Mouse (Mus musculus): ENCODE data around the gene Scube1.

Gene Scube1

DNA sequence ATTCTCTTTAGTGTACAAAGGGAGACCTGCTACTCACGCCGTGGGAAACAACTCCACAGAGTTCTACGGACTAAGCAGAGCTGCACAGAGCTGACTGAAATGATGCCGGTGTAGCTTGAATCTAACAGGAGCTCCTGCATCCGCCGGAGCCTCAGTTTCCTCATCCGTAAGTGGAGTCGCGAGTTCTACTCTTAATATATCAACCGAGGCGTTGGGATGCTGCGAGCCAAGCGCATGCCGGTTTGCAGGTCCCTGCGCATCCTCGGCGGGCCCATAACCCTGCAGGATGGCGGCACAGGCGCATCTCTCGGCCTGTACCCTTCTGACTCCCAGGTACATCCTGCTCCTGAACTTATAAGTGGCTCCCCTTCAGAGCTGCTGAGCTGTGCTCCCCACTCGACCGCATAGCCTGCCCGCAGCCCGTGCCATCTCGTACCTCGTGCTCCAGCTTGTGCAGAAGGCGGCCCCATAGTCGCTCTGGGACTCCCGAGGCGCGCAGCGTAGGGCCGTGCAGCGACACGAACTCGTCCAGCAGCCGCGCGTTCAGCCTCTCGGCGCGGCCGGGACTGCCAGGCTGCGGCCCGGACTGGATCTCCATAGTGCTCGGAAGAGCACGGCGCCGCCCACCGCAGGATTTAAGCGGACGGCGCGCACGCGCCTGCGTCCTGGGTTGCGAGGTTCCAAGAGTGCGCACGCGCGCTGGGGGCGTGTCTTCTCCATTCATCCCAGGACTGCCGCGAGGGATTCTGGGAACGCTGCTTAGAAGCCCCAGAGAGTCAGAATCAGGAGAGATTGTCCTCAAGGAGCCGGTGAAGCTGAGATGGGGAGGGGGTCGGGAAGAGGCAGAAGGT lies 130.1 kb downstream of the Scube1 start, which contains the start of gene Ttll12:
TSS of gene Ttll12 (minus strand) at position 645 of the 851 bp plus-strand sequence.
- DNase-seq (ENCODE audit: low spot score) = peak; percentile 96

DNA sequence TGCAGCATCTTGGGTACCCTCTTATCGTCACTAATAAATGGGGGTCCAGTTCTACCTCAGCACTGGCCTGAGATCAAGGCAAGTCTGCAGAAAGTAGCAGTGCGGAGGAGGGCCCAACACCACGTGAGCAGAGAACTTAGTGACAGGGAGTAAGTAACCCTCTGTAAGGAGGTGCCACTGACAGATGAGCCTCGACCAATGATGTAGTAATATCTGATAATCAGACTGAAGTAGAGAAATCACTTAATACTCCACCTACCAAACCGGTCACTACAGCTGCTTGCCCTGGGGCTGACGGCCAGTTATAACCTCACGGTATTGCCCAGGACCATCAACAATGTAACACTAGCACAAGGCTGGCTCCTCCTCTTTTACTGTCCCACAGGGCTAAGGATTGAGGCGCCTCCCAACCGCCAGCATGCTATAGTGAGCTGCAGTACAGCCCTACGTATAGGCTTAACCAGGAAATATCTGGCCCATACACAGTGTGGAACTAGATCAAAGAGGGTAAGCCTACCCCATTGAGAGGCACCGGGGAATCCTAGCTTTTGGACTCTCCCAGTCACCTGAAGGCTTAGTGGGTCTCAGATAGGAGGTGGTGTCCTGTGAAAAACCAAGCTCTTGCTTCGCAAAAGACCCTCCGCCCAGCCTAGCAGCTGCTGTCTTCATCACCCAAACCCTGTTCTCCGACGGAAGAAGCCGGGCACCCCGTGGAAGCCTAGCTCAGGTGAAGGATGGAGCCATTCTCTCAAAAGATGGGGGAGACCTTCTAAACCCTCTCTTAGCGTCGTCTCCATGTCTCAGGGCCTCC lies 130.9 kb downstream of the Scube1 start:
- peak; percentile 33 for DNase-seq (ENCODE audit: low spot score)

DNA sequence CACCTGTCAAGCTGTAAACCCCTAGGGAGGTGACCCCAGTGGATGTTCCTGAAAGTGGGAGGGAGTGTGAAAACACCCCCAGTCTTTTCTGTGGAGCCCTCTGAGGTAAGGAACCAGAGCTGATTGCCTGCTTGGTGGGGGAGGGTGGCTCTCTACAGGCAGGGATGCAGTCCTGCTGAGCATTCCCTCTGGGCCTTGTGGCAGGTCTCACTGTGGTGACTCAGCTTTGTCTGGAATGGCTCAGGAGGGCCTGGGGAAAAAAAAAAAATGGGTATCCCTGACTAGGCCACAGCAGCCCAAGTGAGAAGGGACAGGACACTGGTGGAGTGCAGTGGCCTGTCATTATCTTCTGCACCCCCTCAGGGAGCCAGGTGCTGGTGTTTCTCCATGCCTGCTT lies 131.6 kb downstream of the Scube1 start:
- no peak for DNase-seq (ENCODE audit: low spot score)

- no peak for DNase-seq (ENCODE audit: low spot score)
Measured at GRCm38 (mm10) chr15:83592260-83593188, 132.3 kb downstream of the Scube1 start.

GRCm38 (mm10) chr15:83591758-83592157 lies 133.1 kb downstream of the Scube1 start:
- no peak for DNase-seq (ENCODE audit: low spot score)

DNA sequence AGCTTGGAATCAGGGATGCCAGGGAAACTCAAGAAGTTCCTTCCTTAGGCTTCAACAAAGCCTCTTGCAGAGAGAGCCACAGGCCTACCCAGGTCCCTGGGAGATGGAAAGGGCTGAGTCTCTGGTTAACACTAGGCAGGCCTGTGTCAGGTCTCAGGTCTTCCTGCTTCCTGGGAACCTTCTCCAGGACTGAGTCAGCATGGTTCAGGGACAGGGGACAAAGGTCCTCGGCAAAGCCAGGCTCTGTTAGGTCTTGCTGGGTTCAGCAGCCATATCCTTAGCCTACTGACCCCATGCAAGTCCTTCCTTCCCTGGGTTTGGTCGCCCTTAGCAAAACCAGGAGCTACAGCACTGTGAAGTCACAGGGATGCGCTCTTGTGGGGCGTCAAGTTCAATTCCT lies 134.0 kb downstream of the Scube1 start:
- no peak for DNase-seq (ENCODE audit: low spot score)

DNA sequence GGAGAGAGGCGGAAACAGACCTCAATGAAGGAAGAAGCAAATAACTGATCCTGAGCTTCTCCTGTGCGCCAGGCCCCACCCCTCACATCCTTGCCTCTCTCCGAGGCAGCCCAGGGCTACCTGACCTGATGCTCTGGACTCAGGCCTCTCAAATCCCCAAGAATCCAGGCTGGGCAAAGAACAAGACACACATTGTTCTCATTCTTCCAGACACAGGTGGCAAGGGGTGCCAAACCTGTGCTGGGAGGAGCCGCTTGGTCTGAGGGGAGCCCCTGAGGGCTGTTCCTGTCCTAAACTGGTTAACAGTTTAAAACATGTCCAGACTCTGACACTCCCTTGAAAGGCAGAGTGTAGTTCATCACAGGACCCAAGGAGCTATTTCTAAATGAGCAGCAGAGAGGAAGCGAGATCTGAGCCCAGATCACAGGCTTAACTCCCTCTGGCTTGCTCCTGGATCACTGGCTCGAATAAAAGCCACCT lies 140.0 kb downstream of the Scube1 start:
- no peak for DNase-seq (ENCODE audit: low spot score)

GRCm38 (mm10) chr15:83583419-83584156 lies 141.2 kb downstream of the Scube1 start:
- peak; percentile 72 for DNase-seq (ENCODE audit: low spot score)

DNA sequence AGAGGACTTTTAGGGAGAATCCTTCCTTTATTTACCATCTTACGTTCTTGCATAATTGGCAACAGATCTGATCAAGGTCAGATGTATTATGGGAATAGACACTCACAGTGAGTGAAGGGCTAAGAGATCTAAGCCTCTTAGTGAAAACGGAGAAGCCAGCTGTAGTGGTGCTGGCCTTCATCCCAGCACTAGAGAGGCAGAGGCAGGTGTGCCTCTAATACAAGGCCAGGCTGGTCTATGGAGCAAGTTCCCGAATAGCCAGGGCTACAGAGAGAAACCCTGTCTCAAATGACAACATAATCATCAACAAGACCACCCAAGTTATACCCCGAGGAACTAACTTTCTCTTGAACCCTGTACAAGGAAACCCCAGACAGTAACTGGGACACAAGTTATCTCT lies 141.9 kb downstream of the Scube1 start:
- DNase-seq (ENCODE audit: low spot score) = no peak

- no peak for DNase-seq (ENCODE audit: low spot score)
Measured at GRCm38 (mm10) chr15:83576651-83577050, 148.2 kb downstream of the Scube1 start.

DNA sequence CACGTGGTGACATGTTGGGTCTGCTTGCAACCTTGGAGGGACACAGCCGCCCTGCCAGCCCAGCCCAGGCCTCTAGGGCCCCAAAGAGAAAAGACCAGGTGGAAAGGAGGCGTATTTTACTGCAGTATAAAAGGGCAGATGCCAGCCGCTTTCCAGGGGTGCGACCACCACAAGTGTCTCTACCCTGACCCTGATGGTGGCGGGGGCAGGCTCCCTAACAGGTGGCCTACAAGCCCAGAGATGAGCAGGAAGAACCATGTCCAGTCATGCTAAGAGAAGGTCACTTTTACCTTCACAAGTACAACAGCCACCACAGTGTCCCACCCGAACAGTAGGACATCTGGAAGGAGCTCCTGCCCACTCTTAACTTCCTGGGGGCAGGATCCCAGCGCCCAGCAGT lies 149.3 kb downstream of the Scube1 start:
- no peak for DNase-seq (ENCODE audit: low spot score)

DNA sequence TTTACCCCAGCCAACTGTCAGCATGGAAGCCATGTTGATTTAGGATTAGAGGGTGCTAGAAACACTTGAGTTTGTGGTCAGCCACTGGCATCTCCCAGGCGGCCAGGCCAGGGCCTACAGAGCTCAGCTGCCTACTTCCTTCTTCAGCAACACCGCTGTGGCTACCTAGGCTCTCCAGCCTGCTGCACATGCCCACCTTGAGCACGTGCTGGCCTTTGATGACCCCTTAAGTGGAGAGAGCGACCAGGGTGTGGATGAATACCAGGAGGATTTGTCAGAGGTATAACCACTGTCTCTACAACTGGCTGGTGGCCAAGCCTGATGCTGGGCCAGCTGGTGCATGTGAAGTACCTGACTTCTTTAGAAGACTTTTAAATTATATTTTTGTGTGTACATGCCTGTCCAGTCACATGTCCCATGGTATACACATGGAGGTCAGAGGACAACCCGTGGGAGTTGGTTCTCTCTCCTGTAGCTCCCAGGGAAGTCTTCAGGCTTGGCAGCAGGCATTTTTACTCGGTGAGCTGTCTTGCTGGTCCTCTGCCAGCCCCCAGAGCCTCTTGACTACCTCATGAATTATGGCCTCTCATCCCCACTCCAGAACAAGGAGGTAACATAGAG lies 150.0 kb downstream of the Scube1 start:
- DNase-seq (ENCODE audit: low spot score) = peak; percentile 81

GRCm38 (mm10) chr15:83573606-83574005 lies 151.2 kb downstream of the Scube1 start:
- no peak for DNase-seq (ENCODE audit: low spot score)

DNA sequence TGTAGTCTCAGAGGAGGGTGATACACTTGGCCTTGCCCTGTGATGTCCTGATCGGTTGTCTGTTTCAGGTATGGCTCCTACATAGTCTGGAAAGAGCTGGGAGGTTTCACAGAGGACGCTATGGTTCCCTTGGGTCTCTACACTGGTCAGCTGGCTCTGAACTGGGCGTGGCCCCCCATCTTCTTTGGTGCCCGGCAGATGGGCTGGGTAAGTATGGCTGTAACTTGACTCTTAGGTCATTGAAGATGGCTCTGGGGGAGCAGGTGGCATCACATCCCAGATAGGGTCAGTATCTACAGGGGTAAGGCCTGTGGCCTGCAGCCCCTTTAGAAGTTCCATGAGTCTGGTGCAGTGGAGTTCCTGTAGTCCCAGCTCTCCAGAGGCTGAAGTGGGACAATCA lies 152.7 kb downstream of the Scube1 start:
- no peak for DNase-seq (ENCODE audit: low spot score)

GRCm38 (mm10) chr15:83571636-83572035 lies 153.2 kb downstream of the Scube1 start:
- DNase-seq (ENCODE audit: low spot score) = peak; percentile 99

DNA sequence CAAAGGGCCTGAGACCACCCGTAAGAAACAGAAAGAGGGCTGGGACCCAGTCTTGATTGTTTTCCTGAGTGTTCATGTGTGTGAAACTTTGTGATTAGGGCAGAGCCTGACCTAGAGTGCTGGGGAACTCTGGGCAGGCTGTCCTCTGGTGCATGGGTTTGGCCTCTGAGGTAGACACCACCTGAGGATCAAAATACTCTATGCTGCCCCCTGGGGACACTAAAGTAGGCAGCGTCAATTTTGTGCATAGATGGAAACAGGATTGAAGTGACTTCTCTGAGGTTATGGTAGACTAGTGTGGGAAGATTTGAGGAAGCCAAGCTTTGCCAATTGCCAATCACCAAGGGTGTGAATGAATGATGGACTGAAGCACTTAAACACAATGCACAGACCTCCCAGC lies 154.2 kb downstream of the Scube1 start:
- DNase-seq (ENCODE audit: low spot score) = no peak

DNA sequence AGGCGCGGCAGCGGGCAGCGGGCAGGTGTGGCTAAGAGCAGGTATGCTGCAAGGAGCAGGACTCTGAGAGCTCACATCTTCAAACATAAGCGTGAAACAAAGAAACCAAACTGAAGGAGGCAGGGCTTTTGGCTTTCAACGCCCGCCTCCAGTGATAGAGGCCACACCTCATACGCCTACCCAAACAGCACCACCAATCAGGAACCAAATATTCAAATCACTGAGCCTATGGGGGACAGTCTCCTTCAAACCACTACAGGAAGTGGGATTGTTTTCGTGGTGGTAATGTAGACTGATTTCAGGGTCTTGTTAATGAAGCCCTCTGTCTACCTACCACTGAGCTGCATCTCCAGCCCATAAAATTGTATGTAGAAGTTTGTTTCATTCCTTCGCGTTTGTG lies 155.1 kb downstream of the Scube1 start:
- no peak for DNase-seq (ENCODE audit: low spot score)

DNA sequence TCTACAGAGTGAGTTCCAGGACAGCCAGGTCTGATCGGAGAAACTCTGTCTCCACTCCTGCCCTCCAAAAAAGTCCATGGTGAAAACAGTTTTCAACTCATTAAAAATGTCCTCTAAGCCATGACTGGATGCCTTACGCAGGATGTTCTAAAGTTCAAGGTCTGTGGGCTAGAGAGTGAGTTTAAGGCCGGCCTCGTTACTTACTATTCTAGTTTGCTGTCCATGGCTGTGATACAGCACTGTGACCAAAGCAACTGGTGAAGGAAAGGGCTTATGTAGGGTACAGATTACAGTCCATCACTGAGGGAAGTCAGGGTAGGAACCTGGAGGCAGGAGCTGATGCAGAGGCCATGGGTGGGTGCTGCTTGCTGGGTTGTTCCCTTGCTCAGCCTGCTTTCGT lies 156.3 kb downstream of the Scube1 start:
- DNase-seq (ENCODE audit: low spot score) = no peak

DNA sequence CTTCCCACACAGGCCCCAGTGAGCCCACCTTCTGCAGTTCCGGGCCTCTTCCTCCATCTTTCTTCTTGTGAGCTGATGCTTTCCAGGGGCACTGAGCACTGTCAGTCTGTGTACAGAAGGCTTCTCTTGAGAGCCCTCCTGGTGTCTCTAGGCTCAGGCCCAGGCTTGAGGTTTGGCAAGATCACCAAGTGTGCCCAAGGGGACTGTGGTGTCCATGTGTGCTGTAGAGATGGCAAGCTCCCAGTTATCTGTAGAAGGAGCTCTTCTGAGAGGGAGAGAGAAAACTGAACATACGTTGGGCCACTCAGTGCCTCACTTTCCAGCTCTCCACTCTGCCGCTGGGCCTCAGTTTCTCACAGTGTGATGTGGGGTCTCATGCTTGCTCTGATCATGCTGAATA lies 157.1 kb downstream of the Scube1 start:
- peak; percentile 92 for DNase-seq (ENCODE audit: low spot score)

DNA sequence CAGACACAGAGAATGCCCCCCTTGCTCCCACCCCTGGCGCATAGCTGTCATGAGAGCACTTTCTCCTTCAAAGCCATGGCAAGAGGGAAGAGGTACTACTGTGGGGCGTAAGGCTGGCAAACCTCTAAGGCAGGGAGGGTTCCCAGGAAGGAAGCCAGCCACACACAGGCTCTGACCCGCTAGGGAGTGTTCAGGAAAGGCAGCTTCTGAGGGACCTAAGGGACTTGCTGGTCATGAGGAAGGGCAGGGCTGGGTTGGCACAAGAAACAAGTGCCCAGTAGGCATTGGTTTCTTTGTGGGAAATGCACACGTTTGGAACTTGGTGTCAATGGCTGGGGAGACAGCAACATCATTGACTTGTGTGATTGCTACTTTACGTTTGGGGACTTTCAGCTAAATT lies 158.8 kb downstream of the Scube1 start:
- peak; percentile 79 for DNase-seq (ENCODE audit: low spot score)

GRCm38 (mm10) chr15:83565434-83565833 lies 159.4 kb downstream of the Scube1 start:
- DNase-seq (ENCODE audit: low spot score) = peak; percentile 77

Measured in adipocyte (in vitro differentiated cells).